Mouse (Mus musculus) neural tube, embryonic 11.5 days (tissue): ENCODE measurements around the gene Man2c1. TPM values are rescaled to one million over a fixed set of nuclear protein-coding genes. Genes with fewer than 3 reads are reported as not detected.
A peak's percentile ranks its signal among the peaks of the same experiment; 100 is the strongest.

Source experiments
- ATAC-seq: fragments of 200-750 bp; cut with Nextera tagmentation; 2 replicates; pipeline ENCODE4 v1.8.0; 2017; ENCODE audit warnings: moderate number of reproducible peaks, mild to moderate bottlenecking, moderate TSS enrichment, moderate library complexity; ENCODE audit not compliant: insufficient read depth, low FRiP score, low TSS enrichment
- DNase-seq: peaks from one replicate; pipeline ENCODE4 v3.0.0-alpha.2; 2015; ENCODE audit warnings: low spot score
- H3K27ac ChIP-seq: fragments of 300-500 bp; sonication (generic); 2 replicates; pipeline ENCODE4 v1.5.1; 2014; ENCODE audit warnings: low read depth, mild to moderate bottlenecking, low read length
- H3K27me3 ChIP-seq: fragments of 300-500 bp; sonication (generic); 2 replicates; pipeline ENCODE4 v1.6.1; 2014; ENCODE audit warnings: mild to moderate bottlenecking, low read length, mixed read lengths; ENCODE audit not compliant: control insufficient read depth, insufficient read depth
- H3K36me3 ChIP-seq: fragments of 300-500 bp; sonication (generic); 2 replicates; pipeline ENCODE4 v1.6.1; 2014; ENCODE audit warnings: mild to moderate bottlenecking, low read length, moderate library complexity, mixed read lengths; ENCODE audit not compliant: control insufficient read depth, insufficient read depth
- H3K4me1 ChIP-seq: fragments of 300-500 bp; sonication (generic); 2 replicates; pipeline ENCODE4 v1.6.1; 2014; ENCODE audit warnings: low read length, mixed read lengths; ENCODE audit not compliant: control insufficient read depth, insufficient read depth
- H3K4me2 ChIP-seq: fragments of 300-500 bp; sonication (generic); 2 replicates; pipeline ENCODE4 v1.6.1; 2014; ENCODE audit warnings: low read depth, mild to moderate bottlenecking, moderate library complexity
- H3K4me3 ChIP-seq: fragments of 300-500 bp; sonication (generic); 2 replicates; pipeline ENCODE4 v1.5.1; 2014; ENCODE audit warnings: low read depth, low read length
- H3K9ac ChIP-seq: fragments of 300-500 bp; sonication (generic); 2 replicates; pipeline ENCODE4 v1.6.1; 2014; ENCODE audit warnings: mild to moderate bottlenecking, low read length
- H3K9me3 ChIP-seq: fragments of 300-500 bp; sonication (generic); 2 replicates; pipeline ENCODE4 v1.6.1; 2016; ENCODE audit warnings: low read length; ENCODE audit not compliant: control insufficient read depth
- WGBS: fragments of 180-500 bp; shearing (Covaris S2); extraction: QIAGEN DNeasy Blood & Tissue Kit; methylation state at CpG from one replicate; pipeline ENCODE4 v1.1.7; 2014; 5-methylcytosine and 5-hydroxymethylcytosine counted together
- polyA plus RNA-seq: library from polyadenylated mRNA; unstranded; fragments of >200 nt; fragmentation: Nextera tagmentation; extraction: Ambion mirVana; gene quantifications from 2 replicates; pipeline ENCODE4 v1.2.1, GENCODE M21; 2014

The Man2c1 gene
- 23.9 and 29.4 TPM in 2 replicates for polyA plus RNA-seq

DNA sequence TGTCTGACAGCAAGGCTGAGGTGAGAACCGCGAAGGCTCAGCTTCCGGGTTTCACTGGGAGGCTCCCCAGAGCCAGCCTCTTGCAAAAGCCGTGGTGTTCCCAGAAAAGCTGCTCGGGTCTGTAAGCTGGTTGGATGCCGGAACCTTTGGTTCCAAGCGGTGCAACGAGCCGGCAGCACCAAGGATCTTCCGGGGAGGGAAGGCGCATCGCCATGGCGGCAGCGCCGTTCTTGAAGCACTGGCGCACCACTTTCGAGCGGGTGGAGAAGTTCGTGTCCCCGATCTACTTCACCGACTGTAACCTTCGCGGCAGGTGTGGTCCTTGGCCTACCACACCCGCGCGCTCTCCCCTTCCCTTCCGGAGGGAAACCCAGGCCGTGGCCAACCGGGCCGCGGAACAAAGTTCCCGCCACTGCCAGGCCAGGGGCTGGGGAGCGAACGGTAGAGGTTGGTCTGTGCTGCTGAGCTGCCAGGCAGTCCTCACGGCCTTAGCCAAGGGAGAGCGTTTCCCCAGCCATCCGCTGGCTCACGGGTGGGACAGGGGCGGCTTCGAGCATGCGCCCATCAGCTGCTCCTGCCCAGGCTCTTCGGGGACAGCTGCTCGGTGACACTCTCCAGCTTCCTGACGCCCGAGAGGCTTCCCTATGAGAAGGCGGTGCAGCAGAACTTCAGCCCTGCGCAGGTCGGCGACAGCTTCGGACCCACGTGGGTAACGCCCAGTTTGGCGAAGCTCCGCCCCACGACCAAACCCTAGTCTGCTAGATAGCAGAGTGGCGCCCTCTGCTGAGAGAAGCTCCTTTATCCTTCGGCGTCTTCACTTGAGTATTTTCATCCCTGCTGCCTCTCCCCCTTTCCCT is at the start of gene Man2c1:
Gene Man2c1, plus strand, starts transcription at position 114 of the 857 bp plus-strand sequence.
- no peaks in the 10 kb centered on the region for H3K27me3 ChIP-seq
- peak within 1 kb of the TSS; percentile 51 for H3K4me3 ChIP-seq
- H3K36me3 ChIP-seq: peaks cover 6% of the 10 kb centered on the region
- H3K27ac ChIP-seq: peak within 1 kb of the TSS; percentile 77
- peaks cover 5% of the 10 kb centered on the region; the same call in 1 of the 2 replicates for H3K4me1 ChIP-seq
- peak; percentile 84 for ATAC-seq
- under 1% methylated on average over 56 of the region's 58 CpGs for WGBS
- H3K4me2 ChIP-seq: peak within 1 kb of the TSS; percentile 78
- DNase-seq: peak; percentile 93
- no peaks in the 10 kb centered on the region for H3K9me3 ChIP-seq
- peak within 1 kb of the TSS; percentile 59 for H3K9ac ChIP-seq

- peaks cover 5% of the 10 kb centered on the region; the same call in 1 of the 2 replicates for H3K36me3 ChIP-seq
- 75% methylated on average over 3 of the region's 3 CpGs for WGBS
Observed at GRCm38 (mm10) chr9:57082236-57082635, 48.3 kb upstream of the Man2c1 start.

GRCm38 (mm10) chr9:57117261-57117755 is 13.2 kb upstream of the Man2c1 start:
- Histone ChIP-seq H3K4me3 (no peak overlapping the region), H3K36me3 (peaks cover 21% of the 10 kb centered on the region), H3K4me2 (no peak overlapping the region), H3K27me3 (no peaks in the 10 kb centered on the region), H3K9me3 (no peaks in the 10 kb centered on the region), H3K4me1 (no peaks in the 10 kb centered on the region), H3K27ac (no peak overlapping the region), H3K9ac (no peak overlapping the region)
- WGBS: 94% methylated on average over 13 of the region's 13 CpGs
- DNase-seq (no peak), ATAC-seq (no peak)

More at GRCm38 (mm10) chr9:57082236-57082635, 48.3 kb upstream of the Man2c1 start:
- DNase-seq (no peak), ATAC-seq (no peak)
- Histone ChIP-seq H3K4me3 (no peak overlapping the region), H3K27ac (no peak overlapping the region), H3K27me3 (no peaks in the 10 kb centered on the region), H3K4me2 (no peak overlapping the region), H3K4me1 (no peaks in the 10 kb centered on the region), H3K9me3 (no peaks in the 10 kb centered on the region), H3K9ac (no peak overlapping the region)

DNA sequence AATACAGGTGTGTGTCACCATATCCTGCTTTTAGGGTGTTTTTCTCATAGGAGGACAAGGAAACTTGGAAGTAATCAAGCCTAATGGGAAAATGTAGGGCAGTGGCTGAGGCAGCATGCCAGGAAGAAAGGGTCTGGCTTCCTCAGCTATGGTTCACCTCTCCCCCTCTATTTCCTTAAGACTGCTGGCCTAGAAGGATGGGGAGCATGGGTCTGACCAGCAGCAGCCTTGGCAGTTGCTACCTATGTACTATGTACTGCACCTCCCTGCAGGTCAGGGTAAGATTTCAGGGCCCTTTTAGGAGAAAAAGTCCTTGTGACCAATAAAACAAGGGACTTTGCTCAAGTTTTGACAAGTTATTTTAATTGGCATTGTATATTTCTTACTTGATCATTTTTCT is 849 bp upstream of the Man2c1 start:
- Histone ChIP-seq H3K4me2 (peak overlapping the region; percentile 78), H3K4me3 (no peak overlapping the region), H3K9ac (no peak overlapping the region), H3K27ac (no peak overlapping the region), H3K4me1 (peaks cover 5% of the 10 kb centered on the region; the same call in 1 of the 2 replicates), H3K9me3 (no peaks in the 10 kb centered on the region), H3K36me3 (peaks cover 6% of the 10 kb centered on the region), H3K27me3 (no peaks in the 10 kb centered on the region)
- DNase-seq: no peak
- ATAC-seq: no peak

GRCm38 (mm10) chr9:57137246-57137645 is 6.8 kb downstream of the Man2c1 start:
- DNase-seq: no peak

GRCm38 (mm10) chr9:57137777-57138176 is 7.3 kb downstream of the Man2c1 start:
- no peak overlapping the region for H3K4me3 ChIP-seq
- no peaks in the 10 kb centered on the region for H3K27me3 ChIP-seq
- WGBS: 90% methylated on average over 9 of the region's 9 CpGs
- ATAC-seq (no peak), DNase-seq (no peak)
- no peak overlapping the region for H3K9ac ChIP-seq
- H3K4me1 ChIP-seq: no peaks in the 10 kb centered on the region
- H3K4me2 ChIP-seq: no peak overlapping the region
- no peaks in the 10 kb centered on the region for H3K9me3 ChIP-seq
- H3K27ac ChIP-seq: no peak overlapping the region
- H3K36me3 ChIP-seq: peaks cover 23% of the 10 kb centered on the region

More at GRCm38 (mm10) chr9:57137246-57137645, 6.8 kb downstream of the Man2c1 start:
- no peaks in the 10 kb centered on the region for H3K27me3 ChIP-seq
- H3K9ac ChIP-seq: no peak overlapping the region
- H3K9me3 ChIP-seq: no peaks in the 10 kb centered on the region
- H3K4me1 ChIP-seq: no peaks in the 10 kb centered on the region
- no peak for ATAC-seq
- no peak overlapping the region for H3K27ac ChIP-seq
- no peak overlapping the region for H3K4me3 ChIP-seq
- peaks cover 22% of the 10 kb centered on the region for H3K36me3 ChIP-seq
- WGBS: 94% methylated on average over 6 of the region's 6 CpGs
- no peak overlapping the region for H3K4me2 ChIP-seq

DNA sequence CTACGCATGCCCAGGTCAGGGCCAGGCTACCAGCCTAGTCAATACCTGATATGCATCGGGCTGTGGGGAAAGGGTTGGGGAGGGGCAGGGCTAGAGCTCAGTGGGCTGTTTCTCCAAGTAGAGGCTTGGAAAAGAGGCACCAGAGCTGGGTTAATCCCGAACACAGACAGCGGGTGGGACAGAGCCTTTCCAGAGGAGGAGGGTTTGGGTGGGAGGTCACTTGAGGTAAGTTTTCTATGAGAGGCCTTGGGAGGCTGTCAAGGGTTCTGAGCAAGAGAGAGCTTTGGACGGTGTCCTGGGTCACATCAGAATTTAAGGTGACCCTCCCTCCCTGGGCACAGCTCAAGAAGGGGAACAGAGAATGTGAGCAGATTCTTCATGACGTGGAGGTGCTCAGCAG is 8.0 kb downstream of the Man2c1 start:
- Histone ChIP-seq H3K4me3 (no peak overlapping the region), H3K4me2 (no peak overlapping the region), H3K9me3 (no peaks in the 10 kb centered on the region), H3K4me1 (no peaks in the 10 kb centered on the region), H3K27me3 (no peaks in the 10 kb centered on the region), H3K9ac (no peak overlapping the region), H3K27ac (no peak overlapping the region), H3K36me3 (peaks cover 23% of the 10 kb centered on the region)
- no peak for ATAC-seq
- 87% methylated on average over 6 of the region's 6 CpGs for WGBS
- no peak for DNase-seq

GRCm38 (mm10) chr9:57139110-57139509 is 8.6 kb downstream of the Man2c1 start:
- Histone ChIP-seq H3K4me3 (no peak overlapping the region), H3K4me2 (no peak overlapping the region), H3K27me3 (no peaks in the 10 kb centered on the region), H3K9ac (no peak overlapping the region), H3K4me1 (no peaks in the 10 kb centered on the region), H3K27ac (no peak overlapping the region), H3K9me3 (no peaks in the 10 kb centered on the region), H3K36me3 (peaks cover 23% of the 10 kb centered on the region)
- DNase-seq: no peak
- no peak for ATAC-seq
- WGBS: 90% methylated on average over 9 of the region's 9 CpGs

DNA sequence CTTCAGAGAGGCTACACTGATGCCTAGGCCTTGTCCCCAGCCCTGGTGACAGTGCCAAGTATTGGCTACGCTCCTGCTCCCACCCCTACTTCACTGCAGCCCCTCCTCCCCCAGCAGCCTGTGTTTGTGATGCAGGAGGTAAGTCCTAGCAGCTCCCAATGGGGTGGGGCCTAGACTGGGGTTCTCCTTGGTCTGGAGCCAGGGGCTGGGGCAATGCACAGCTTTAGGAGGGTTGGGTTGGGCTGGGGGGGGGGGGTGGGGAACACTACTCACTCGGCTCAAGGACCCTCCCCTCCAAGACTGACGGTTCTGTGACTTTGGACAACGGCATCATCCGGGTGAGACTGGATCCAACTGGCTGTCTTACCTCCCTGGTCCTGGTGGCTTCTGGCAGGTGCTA is 9.1 kb downstream of the Man2c1 start:
- Histone ChIP-seq H3K4me3 (no peak overlapping the region), H3K9me3 (no peaks in the 10 kb centered on the region), H3K9ac (no peak overlapping the region), H3K4me1 (no peaks in the 10 kb centered on the region), H3K4me2 (no peak overlapping the region), H3K27ac (no peak overlapping the region), H3K36me3 (peaks cover 23% of the 10 kb centered on the region), H3K27me3 (no peaks in the 10 kb centered on the region)
- no peak for DNase-seq
- ATAC-seq: no peak
- WGBS: 90% methylated on average over 5 of the region's 5 CpGs
